Mouse (Mus musculus): ENCODE data around the gene Mdga1. TPM values are rescaled to one million over a fixed set of nuclear protein-coding genes. Genes with fewer than 3 reads are reported as not detected.

The Mdga1 gene
- total RNA-seq, 2 experiments from 2014 or later: 56.9 to 68.0 TPM

GRCm38 (mm10) chr17:29852846-29853486 is 116.9 kb downstream of the Mdga1 start:
- peak in 1 of 2 experiments; percentile 46 for DNase-seq (ENCODE audit: extremely low spot score in 1 of 2, low spot score in 1 of 2)

GRCm38 (mm10) chr17:29849436-29849797 is 120.5 kb downstream of the Mdga1 start:
- DNase-seq (ENCODE audit: extremely low spot score in 1 of 2, low spot score in 1 of 2): no peak

- DNase-seq (ENCODE audit: extremely low spot score in 1 of 2, low spot score in 1 of 2): peak; percentile 65 to 93
Observed at GRCm38 (mm10) chr17:29848793-29849435, 121.0 kb downstream of the Mdga1 start.

GRCm38 (mm10) chr17:29847291-29847690 is 122.6 kb downstream of the Mdga1 start:
- no peak for DNase-seq (ENCODE audit: extremely low spot score in 1 of 2, low spot score in 1 of 2)

- DNase-seq (ENCODE audit: extremely low spot score in 1 of 2, low spot score in 1 of 2): no peak
Observed at GRCm38 (mm10) chr17:29846284-29846683, 123.6 kb downstream of the Mdga1 start.

DNA sequence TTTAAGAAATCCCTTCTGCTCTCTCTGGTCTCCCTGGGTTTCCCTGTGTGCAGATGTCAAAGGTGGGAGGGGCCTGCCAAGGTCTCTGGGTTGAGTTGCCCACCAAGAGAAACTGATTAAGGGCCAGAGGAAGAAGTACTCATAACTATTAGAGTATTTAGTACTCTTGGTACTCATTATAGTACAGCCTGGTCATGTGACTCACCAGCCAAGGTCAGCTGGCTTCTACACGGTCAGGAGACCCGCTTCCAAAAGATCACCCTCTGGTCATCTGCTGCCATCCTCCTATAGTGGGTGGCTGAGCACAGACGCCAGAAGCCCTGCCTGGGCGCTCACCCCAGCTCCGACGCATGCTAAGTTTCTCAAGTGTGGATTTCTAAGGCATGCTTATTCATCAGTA is 124.9 kb downstream of the Mdga1 start:
- DNase-seq (ENCODE audit: extremely low spot score in 1 of 2, low spot score in 1 of 2): no peak

DNA sequence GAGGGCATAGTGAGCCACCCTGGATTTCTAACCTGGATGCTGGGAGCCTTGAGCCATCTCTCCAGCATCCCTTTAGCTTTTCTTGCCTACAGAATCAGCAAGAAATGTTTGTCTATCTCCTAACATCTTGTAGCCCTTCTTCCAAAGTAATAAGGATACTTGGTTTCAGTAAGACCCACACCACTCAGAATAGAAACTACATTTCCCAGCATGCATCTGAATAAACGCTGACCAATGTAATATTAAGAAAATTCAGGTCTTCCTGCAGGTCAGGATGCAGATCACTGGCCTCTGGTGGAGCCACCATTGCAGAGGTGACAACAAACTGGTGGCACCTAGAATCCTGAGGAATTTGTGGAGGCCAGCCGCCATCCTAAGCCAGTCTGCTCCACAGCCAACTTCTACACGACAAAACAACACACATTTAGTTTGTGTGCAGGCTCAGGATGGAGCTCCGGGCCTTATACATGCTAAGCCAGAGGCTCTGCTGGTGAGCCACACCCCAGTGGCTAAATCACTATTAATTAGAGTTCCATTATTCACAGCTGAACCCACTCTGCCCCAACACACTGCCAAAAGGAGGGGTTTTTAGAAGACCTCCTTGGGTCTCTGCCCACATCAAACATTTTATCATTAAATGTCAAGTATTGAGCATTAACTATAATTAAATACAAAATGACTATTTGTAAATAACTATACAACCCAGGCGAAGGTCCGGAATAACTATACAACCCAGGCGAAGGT is 126.3 kb downstream of the Mdga1 start:
- DNase-seq (ENCODE audit: extremely low spot score in 1 of 2, low spot score in 1 of 2): no peak

GRCm38 (mm10) chr17:29841781-29842690 is 127.9 kb downstream of the Mdga1 start:
- no peak for DNase-seq (ENCODE audit: extremely low spot score in 1 of 2, low spot score in 1 of 2)

GRCm38 (mm10) chr17:29838029-29838428 is 131.9 kb downstream of the Mdga1 start:
- DNase-seq (ENCODE audit: extremely low spot score in 1 of 2, low spot score in 1 of 2): no peak

GRCm38 (mm10) chr17:29837441-29837840 is 132.4 kb downstream of the Mdga1 start:
- DNase-seq (ENCODE audit: extremely low spot score in 1 of 2, low spot score in 1 of 2): no peak

GRCm38 (mm10) chr17:29834768-29835167 is 135.1 kb downstream of the Mdga1 start:
- peak; percentile 48 to 59 for DNase-seq (ENCODE audit: extremely low spot score in 1 of 2, low spot score in 1 of 2)

GRCm38 (mm10) chr17:29834333-29834732 is 135.6 kb downstream of the Mdga1 start:
- DNase-seq (ENCODE audit: extremely low spot score in 1 of 2, low spot score in 1 of 2): no peak

DNA sequence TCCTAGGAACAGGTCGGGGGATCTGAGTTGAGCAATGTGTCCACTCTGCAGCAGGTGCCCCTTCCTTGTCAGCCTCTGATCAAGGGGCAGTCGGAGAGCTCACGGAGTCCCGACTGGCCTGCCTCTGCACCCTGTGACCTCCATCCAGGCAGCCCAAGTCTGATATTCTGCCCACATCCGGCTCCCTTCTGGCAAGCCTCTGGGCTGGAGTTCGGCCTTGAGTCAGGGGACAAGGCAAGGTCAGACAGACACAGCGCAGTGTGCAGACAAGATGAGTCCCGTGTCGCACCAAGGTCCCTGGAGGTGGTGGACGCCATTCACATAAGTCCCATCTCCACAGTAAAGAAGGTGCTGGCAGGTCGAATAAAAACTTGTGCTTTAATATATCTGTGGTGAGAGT is 138.2 kb downstream of the Mdga1 start:
- no peak for DNase-seq (ENCODE audit: extremely low spot score in 1 of 2, low spot score in 1 of 2)

- DNase-seq (ENCODE audit: extremely low spot score in 1 of 2, low spot score in 1 of 2): no peak
Observed at GRCm38 (mm10) chr17:29829136-29829535, 140.8 kb downstream of the Mdga1 start.

GRCm38 (mm10) chr17:29827602-29828001 is 142.3 kb downstream of the Mdga1 start:
- DNase-seq (ENCODE audit: extremely low spot score in 1 of 2, low spot score in 1 of 2): no peak

- no peak for DNase-seq (ENCODE audit: extremely low spot score in 1 of 2, low spot score in 1 of 2)
Observed at GRCm38 (mm10) chr17:29824512-29825120, 145.3 kb downstream of the Mdga1 start.

GRCm38 (mm10) chr17:29824208-29824509 is 145.7 kb downstream of the Mdga1 start:
- DNase-seq (ENCODE audit: extremely low spot score in 1 of 2, low spot score in 1 of 2): no peak

DNA sequence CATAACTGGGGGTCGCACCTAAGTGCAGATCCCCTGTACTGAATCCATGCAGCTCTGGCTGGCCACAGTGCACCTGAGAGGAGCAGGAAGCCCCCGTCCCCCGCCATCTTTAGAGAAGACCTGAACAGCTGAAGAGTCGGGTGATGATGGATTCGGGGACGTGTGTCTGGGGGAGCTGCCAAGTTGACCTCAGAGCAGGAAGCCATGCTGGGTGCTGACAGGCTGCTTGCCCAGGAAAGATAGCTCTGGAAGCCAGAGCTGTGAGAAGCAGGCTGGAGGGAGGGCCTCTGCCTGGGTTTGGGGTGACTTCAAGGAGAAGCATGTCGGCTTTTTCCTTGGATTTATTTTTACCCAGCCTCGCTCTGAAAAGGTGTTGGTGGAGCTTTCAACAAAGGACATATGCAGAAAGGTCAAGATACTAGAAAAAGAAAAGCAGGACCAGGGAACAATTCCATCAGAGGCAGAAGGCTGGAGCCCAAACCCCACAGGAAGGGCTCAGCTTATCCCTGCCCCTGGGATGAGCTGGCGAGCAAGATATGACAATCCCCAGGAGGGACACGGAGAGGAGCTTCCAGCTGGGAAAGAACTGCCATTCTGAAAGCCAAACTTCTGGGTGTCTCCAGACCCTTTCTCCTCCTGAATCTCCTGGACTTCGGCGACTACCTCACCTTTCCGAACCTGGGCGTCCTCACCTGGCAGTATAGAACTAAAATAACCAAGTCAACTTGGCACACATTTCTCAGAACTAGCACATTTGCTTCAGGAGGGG is 146.3 kb downstream of the Mdga1 start:
- no peak for DNase-seq (ENCODE audit: extremely low spot score in 1 of 2, low spot score in 1 of 2)

DNA sequence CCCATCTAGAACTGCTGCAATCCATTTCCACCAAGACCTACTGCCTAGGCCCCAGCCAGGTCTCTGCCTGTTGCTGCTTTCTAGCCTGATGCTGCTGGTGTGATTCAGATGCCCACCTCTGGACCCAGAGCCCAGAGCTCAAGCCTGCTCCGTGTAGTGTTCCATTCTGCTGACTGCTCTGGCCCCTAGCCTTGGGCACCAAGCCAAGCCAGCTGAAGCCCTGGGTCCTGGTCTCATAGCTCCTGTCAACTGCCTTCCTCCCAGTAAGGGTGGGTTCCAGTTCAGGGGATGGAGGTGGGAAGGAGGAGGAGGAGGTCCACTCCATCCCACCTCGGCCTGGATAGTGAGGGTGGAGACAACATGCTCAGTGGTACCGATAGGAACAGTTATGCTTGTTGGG is 150.3 kb downstream of the Mdga1 start:
- DNase-seq (ENCODE audit: extremely low spot score in 1 of 2, low spot score in 1 of 2): no peak

DNA sequence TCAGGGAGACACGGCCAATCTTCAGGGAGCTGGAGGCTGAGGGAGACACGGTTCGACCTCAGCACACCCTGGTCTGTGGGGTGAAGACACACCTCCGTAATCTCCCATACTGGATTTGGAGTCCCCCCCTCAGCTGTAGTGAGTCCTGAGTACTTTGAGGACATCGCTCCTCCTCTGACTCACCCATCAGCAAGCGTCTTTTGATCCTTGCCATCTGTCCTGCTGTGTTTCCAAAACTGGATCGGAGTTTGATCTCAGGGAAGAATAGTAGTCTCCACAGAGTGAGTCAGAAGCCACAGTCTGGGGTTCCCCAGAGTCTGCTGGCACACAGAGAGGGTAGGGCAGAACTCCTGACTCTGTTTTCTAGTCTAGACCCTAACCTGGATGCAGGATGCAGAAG is 150.9 kb downstream of the Mdga1 start:
- DNase-seq (ENCODE audit: extremely low spot score in 1 of 2, low spot score in 1 of 2): no peak

All from layer of hippocampus, postnatal 25 days (tissue).